15 mouse cellular contexts compared by ENCODE assay signal in genomic region chr13:30658201-30658996, GRCm38 (mm10). TPM values are rescaled to one million over a fixed set of nuclear protein-coding genes. Genes with fewer than 3 reads are reported as not detected.
DNase-seq lines count a peak whose midpoint lies in the region; TF ChIP-seq lines count a peak whose summit lies in the region.
"Had no signal": no experiment of that assay in that cellular context is flagged by ENCODE, and none has a peak within 500 bp of the region (broad histone marks: within the 10 kb centered on the region; RNA-seq: fewer than 3 reads in every experiment).

No protein-coding gene starts in this region.

- no peak overlapping the region for H3K4me3 ChIP-seq in left cerebral cortex, adult 2 months

- DNase-seq in embryo, embryonic 11 days = peak; percentile 2
- no peak for DNase-seq in embryo, embryonic 10.5 days (ENCODE audit: low spot score)
- DNase-seq in left cerebral cortex, adult 2 months (ENCODE audit: extremely low spot score in 1 of 2, low spot score in 2 of 2) = no peak
- no peak for DNase-seq in left cerebral cortex, adult 9 months (ENCODE audit: low spot score in 2 of 2)
- peak; percentile 2 for DNase-seq in ZHBTc4 (ENCODE audit: low read depth, low spot score)
- DNase-seq in right cerebral cortex, adult 2 months (ENCODE audit: low spot score in 2 of 2) = no peak
- DNase-seq: adrenal gland, postnatal 10 days; cerebellum, adult 18-20 months; cerebellum, postnatal 25 days; forebrain, postnatal 0 days; gastrocnemius, postnatal 36 days; heart, adult 18-20 months; heart, postnatal 14 days had no signal

- intact Hi-C loops in left cerebral cortex, adult 2 months (cut with DNase I) = loop anchor here (5.0 kb wide), 2 partner anchors 111 to 209 kb away; partner anchors contain the start of gene Uqcrfs1

- peak overlapping the region; percentile 96; the same call in 1 of the 2 replicates for H3K27ac ChIP-seq in left cerebral cortex, adult 2 months
- H3K27ac ChIP-seq: forebrain, embryonic 13.5 days; heart, embryonic 15.5 days had no signal

- TF ChIP-seq CTCF in left cerebral cortex, adult 2 months (IDR thresholded peaks at IDR 0.05) = no peak

RNA-seq across cellular contexts. Expression of gene Dusp22, which starts 1.4 kb away (rescaled TPM):
- 10 to 100 TPM; 29.7 to 33.1 TPM for total RNA-seq in left cerebral cortex, adult 2 months (2021)

Comparison
In these comparisons a context has a peak if more than half of its experiments do, and no peak if none do; other contexts are left out.
1. DNase-seq: peak in embryo, embryonic 11 days (single experiment) and ZHBTc4 (single experiment); none in embryo, embryonic 10.5 days (single experiment), left cerebral cortex, adult 2 months (0 of 2), left cerebral cortex, adult 9 months (0 of 2) and right cerebral cortex, adult 2 months (0 of 2).